Mouse (Mus musculus): ENCODE results near the gene Ppard.
"Not testable (repeated sequence)": the region's sequence is repeated elsewhere in the genome, so short reads cannot be mapped to it uniquely, and the experiment has no call there.

The Ppard gene

GRCm38 (mm10) chr17:28232475-28233060 is at the start of gene Ppard:
Gene Ppard (plus strand): TSS chr17:28232700.
- peak; percentile 95 for DNase-seq (ENCODE audit: low spot score)

GRCm38 (mm10) chr17:28184971-28185638 is 47.4 kb upstream of the Ppard start:
- DNase-seq (ENCODE audit: low spot score), result no peak

GRCm38 (mm10) chr17:28188313-28188712 is 44.2 kb upstream of the Ppard start:
- DNase-seq (ENCODE audit: low spot score), result no peak

GRCm38 (mm10) chr17:28192754-28193153 is 39.7 kb upstream of the Ppard start:
- DNase-seq (ENCODE audit: low spot score), result no peak

GRCm38 (mm10) chr17:28193559-28193958 is 38.9 kb upstream of the Ppard start:
- no peak for DNase-seq (ENCODE audit: low spot score)

GRCm38 (mm10) chr17:28195033-28195432 is 37.5 kb upstream of the Ppard start:
- DNase-seq (ENCODE audit: low spot score), result no peak

- DNase-seq (ENCODE audit: low spot score), result no peak
Observed at GRCm38 (mm10) chr17:28197646-28198045, 34.9 kb upstream of the Ppard start.

GRCm38 (mm10) chr17:28201982-28202381 is 30.5 kb upstream of the Ppard start:
- DNase-seq (ENCODE audit: low spot score), result no peak

GRCm38 (mm10) chr17:28204052-28204720 is 28.3 kb upstream of the Ppard start:
- no peak for DNase-seq (ENCODE audit: low spot score)

GRCm38 (mm10) chr17:28205443-28205842 is 27.1 kb upstream of the Ppard start:
- no peak for DNase-seq (ENCODE audit: low spot score)

- no peak for DNase-seq (ENCODE audit: low spot score)
Observed at GRCm38 (mm10) chr17:28207092-28207491, 25.4 kb upstream of the Ppard start.

- DNase-seq (ENCODE audit: low spot score), result no peak
Observed at GRCm38 (mm10) chr17:28207591-28208313, 24.7 kb upstream of the Ppard start, which contains the start of gene Def6. Gene Def6 (plus strand): TSS chr17:28207778.

- DNase-seq (ENCODE audit: low spot score), result no peak
Observed at GRCm38 (mm10) chr17:28208314-28208612, 24.2 kb upstream of the Ppard start.

- no peak for DNase-seq (ENCODE audit: low spot score)
Observed at GRCm38 (mm10) chr17:28209457-28210110, 22.9 kb upstream of the Ppard start.

GRCm38 (mm10) chr17:28211921-28212341 is 20.6 kb upstream of the Ppard start:
- no peak for DNase-seq (ENCODE audit: low spot score)

- DNase-seq (ENCODE audit: low spot score), result no peak
Observed at GRCm38 (mm10) chr17:28212391-28212790, 20.1 kb upstream of the Ppard start.

GRCm38 (mm10) chr17:28213236-28213635 is 19.3 kb upstream of the Ppard start:
- DNase-seq (ENCODE audit: low spot score), result no peak

GRCm38 (mm10) chr17:28216791-28217190 is 15.7 kb upstream of the Ppard start:
- DNase-seq (ENCODE audit: low spot score), result no peak

- DNase-seq (ENCODE audit: low spot score), result no peak
Observed at GRCm38 (mm10) chr17:28217721-28218649, 14.5 kb upstream of the Ppard start.

GRCm38 (mm10) chr17:28222463-28222862 is 10.0 kb upstream of the Ppard start:
- not testable (repeated sequence) for DNase-seq (ENCODE audit: low spot score)
